Mouse (Mus musculus) gastrocnemius, postnatal 14 days (tissue): Measurements from ENCODE around the gene Myo3b. TPM values are rescaled to one million over a fixed set of nuclear protein-coding genes. Genes with fewer than 3 reads are reported as not detected.

ENCODE experiments used
- DNase-seq: peaks from one replicate; pipeline ENCODE4 v3.0.0; 2021; ENCODE audit warnings: mixed read lengths
- intact Hi-C: fragments of 180-260 bp; cut with DNase I; formaldehyde crosslinking; loops from one replicate; pipeline ENCODE4 v1.15.1; 2025; ENCODE audit warnings: low total_unique reads
- total RNA-seq, 2 experiments: library from RNA; stranded (reverse); gene quantifications; 2 replicates each; pipeline ENCODE4 v1.2.3; 2021

Gene Myo3b
- total RNA-seq, 2 experiments from 2014 or later, result not detected

- intact Hi-C loops, result no loop called here
- DNase-seq, result no peak
These were observed 288.7 kb downstream of the Myo3b start for GRCm38 (mm10) chr2:70327602-70328001.

- DNase-seq, result no peak
- intact Hi-C loops, result no loop called here
These were observed 294.0 kb downstream of the Myo3b start for GRCm38 (mm10) chr2:70332905-70333304.

- DNase-seq, result peak; percentile 30
- intact Hi-C loops, result no loop called here
These were observed 294.6 kb downstream of the Myo3b start for GRCm38 (mm10) chr2:70333553-70333952.

GRCm38 (mm10) chr2:70336551-70336950 lies 297.6 kb downstream of the Myo3b start:
- intact Hi-C loops, result no loop called here
- no peak for DNase-seq

- intact Hi-C loops, result no loop called here
- DNase-seq, result no peak
These were observed 298.3 kb downstream of the Myo3b start for GRCm38 (mm10) chr2:70337208-70337611.

- no peak for DNase-seq
- intact Hi-C loops, result no loop called here
These were observed 298.9 kb downstream of the Myo3b start for GRCm38 (mm10) chr2:70337869-70338268.

GRCm38 (mm10) chr2:70339061-70339460 lies 300.1 kb downstream of the Myo3b start:
- intact Hi-C loops, result no loop called here

GRCm38 (mm10) chr2:70339501-70339900 lies 300.6 kb downstream of the Myo3b start:
- intact Hi-C loops, result no loop called here

More at GRCm38 (mm10) chr2:70339061-70339460, 300.1 kb downstream of the Myo3b start:
- no peak for DNase-seq

GRCm38 (mm10) chr2:70340224-70340623 lies 301.3 kb downstream of the Myo3b start:
- intact Hi-C loops, result no loop called here

More at GRCm38 (mm10) chr2:70339501-70339900, 300.6 kb downstream of the Myo3b start:
- DNase-seq, result no peak

GRCm38 (mm10) chr2:70345126-70345525 lies 306.2 kb downstream of the Myo3b start:
- DNase-seq, result no peak
- intact Hi-C loops, result no loop called here

More at GRCm38 (mm10) chr2:70340224-70340623, 301.3 kb downstream of the Myo3b start:
- no peak for DNase-seq

GRCm38 (mm10) chr2:70347511-70347910 lies 308.6 kb downstream of the Myo3b start:
- intact Hi-C loops, result no loop called here

GRCm38 (mm10) chr2:70348793-70349553 lies 310.0 kb downstream of the Myo3b start:
- DNase-seq, result no peak
- intact Hi-C loops, result no loop called here

More at GRCm38 (mm10) chr2:70347511-70347910, 308.6 kb downstream of the Myo3b start:
- no peak for DNase-seq

GRCm38 (mm10) chr2:70352435-70353165 lies 313.7 kb downstream of the Myo3b start:
- DNase-seq, result no peak
- intact Hi-C loops, result no loop called here

- DNase-seq, result no peak
- intact Hi-C loops, result no loop called here
These were observed 315.1 kb downstream of the Myo3b start for GRCm38 (mm10) chr2:70354056-70354455.

- DNase-seq, result no peak
- intact Hi-C loops, result no loop called here
These were observed 316.1 kb downstream of the Myo3b start for GRCm38 (mm10) chr2:70355026-70355425.

GRCm38 (mm10) chr2:70369421-70369820 lies 330.5 kb downstream of the Myo3b start:
- intact Hi-C loops, result no loop called here

GRCm38 (mm10) chr2:70379341-70379740 lies 340.4 kb downstream of the Myo3b start:
- intact Hi-C loops, result no loop called here
- DNase-seq, result no peak

More at GRCm38 (mm10) chr2:70369421-70369820, 330.5 kb downstream of the Myo3b start:
- no peak for DNase-seq

- intact Hi-C loops, result no loop called here
These were observed 341.0 kb downstream of the Myo3b start for GRCm38 (mm10) chr2:70379939-70380338.

GRCm38 (mm10) chr2:70388645-70389044 lies 349.7 kb downstream of the Myo3b start:
- intact Hi-C loops, result no loop called here
- no peak for DNase-seq

More at GRCm38 (mm10) chr2:70379939-70380338, 341.0 kb downstream of the Myo3b start:
- no peak for DNase-seq

- DNase-seq, result no peak
- intact Hi-C loops, result no loop called here
These were observed 350.2 kb downstream of the Myo3b start for GRCm38 (mm10) chr2:70389162-70389561.
